Mouse (Mus musculus) layer of hippocampus, adult 9-11 months (tissue): Measurements from ENCODE around the gene Nrxn3.

ENCODE experiments used
- DNase-seq: peaks from one replicate; pipeline ENCODE4 v3.0.0; 2022

Nrxn3 gene

DNA sequence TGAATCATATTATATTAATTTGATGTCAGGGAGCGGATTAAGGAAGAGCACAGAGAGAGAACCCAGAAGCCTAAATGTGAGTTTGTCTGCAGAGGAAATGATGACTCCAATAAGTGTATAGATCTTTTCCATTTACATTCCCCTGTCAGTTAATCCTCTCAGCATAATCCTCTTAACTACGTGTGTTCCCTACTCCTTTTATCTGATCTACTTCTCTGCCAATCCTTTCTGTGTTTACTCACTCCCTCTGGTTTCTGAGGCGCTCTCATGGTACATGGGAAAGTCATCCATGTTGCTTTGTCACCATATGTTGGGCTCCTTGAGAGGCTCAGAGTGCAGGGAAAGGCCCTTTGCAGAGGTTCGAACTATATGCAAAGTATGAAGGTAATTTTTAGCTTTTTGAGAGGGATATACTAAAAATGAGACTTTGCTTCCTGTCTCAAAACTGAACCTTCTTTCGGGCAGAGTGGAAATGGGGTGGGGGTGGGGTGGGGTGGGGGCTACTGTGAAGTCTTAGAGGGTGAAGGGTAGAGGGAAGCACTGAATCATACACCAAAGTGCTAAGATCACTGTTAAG, 350.6 kb downstream of the Nrxn3 start:
- no peak for DNase-seq

DNA sequence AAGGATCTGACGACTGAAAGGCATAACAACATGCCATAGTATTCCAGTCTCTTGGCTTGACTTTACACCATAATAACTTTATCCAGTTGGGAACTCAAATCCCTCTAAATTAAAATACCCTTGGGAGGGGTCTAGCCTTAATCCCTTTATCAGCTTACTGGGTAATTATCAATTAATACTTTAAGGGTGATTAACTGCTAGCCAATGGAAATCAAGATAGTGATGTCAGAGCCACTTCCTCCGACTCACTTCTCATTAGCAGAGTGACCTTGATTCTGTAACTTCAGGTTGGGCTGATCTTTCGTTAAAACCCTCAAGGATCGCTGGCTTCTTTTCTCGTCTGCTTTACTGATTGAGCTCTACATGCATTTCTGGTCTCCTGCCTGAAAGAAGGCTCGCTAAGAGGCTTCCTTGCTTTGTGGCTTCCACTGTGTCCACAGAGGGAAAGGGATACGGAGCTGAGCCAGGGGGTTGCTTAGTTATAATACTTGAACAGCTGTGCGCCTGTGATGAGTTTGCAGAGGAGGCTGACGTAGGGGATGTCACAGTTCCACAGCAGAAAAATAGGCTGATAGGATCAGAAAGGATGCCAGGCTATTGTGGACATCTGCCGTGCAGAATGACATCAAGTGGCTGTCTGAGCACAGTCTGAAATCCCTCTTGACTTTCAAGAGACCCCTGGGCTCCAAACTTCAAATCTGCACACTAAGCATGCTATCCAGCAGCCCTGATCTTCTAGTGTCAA, 352.0 kb downstream of the Nrxn3 start:
- peak; percentile 51 for DNase-seq

- peak; percentile 54 for DNase-seq
Measured at GRCm38 (mm10) chr12:89093806-89094479, 371.3 kb downstream of the Nrxn3 start.

GRCm38 (mm10) chr12:89097561-89097960, 374.9 kb downstream of the Nrxn3 start:
- peak; percentile 59 for DNase-seq

DNA sequence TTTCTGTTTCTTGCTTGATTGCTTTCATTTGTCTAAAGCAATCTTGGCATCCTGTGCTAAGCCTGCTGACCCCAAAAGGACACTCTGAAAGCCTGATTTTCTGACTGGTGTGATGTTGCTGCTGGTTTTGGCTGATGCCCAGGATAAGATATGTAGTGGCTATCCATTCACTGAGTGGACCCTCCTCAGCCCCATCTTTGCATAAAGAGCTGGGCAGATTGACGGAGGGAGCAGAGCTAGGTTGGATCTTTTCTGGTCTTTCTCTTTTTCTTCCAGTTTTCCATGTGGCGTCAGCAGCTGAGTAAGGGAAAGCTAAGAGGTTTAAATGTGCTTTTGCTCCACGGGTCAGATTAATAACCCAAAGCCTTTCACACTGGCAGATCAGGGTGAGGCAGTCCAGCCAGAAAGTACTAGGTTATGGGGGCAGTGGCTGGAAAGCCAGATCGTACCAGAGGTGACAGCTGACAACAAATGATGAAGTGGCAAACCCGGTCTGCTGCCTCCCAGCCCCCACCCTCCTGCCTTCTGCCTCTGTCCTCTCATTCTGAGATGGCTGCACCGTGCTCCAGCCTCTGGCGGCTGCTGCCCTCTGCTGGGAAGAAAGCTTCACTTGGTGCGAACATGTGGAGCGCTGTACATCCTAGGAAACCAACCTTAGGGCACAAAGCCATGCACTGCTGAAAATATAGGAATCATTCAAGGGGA, 383.5 kb downstream of the Nrxn3 start:
- DNase-seq, result peak; percentile 81

- DNase-seq, result no peak
Measured at GRCm38 (mm10) chr12:89106881-89107584, 384.4 kb downstream of the Nrxn3 start.

DNA sequence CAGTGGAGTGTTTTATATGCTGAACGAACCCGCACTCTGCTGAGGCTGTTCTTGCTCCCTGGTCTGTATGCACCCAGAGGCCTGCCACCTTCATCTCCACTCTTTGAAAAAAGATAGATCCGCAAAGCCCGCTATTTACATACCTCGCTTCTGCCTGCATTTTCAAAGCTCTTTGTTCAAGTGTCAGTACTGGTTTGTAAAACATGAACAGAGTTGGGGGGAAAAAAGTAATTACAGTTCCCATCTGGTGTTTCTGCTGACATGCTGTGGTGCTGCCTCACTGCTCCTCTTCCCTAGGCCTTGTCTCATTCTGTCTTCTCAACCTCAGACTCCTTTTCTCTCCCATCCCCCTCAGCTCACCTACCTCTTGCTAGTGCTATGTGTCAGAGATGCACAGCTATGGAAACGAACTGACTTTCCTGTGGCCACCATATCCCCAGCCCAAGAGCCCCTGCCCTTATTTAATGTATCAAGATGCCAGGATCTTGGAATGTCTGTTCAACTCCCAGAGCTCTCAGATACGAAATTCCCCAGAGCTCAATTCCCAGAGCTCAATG, 387.2 kb downstream of the Nrxn3 start:
- DNase-seq, result no peak

GRCm38 (mm10) chr12:89128602-89129001, 405.9 kb downstream of the Nrxn3 start:
- no peak for DNase-seq

GRCm38 (mm10) chr12:89129139-89129907, 406.6 kb downstream of the Nrxn3 start:
- peak; percentile 75 for DNase-seq

DNA sequence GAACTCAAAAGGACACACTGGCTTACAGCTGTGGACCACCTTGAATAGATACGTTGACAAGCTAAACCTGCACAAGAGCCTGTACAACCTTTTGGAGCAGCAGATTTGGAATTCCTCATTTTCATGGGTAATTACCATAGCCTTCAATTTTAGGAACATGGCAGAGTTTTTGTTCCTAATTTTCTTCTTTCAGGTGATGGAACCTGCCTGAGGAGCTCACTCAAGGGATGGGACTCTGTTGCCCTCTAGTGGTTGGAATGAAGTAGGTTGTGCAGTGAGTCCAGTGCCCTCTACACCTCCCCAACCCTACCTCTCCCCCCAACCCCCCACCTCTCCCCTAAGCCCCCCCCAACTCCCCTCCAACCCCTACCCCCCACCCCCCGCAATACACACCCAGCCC, 411.7 kb downstream of the Nrxn3 start:
- DNase-seq, result no peak

- no peak for DNase-seq
Measured at GRCm38 (mm10) chr12:89134774-89135307, 412.2 kb downstream of the Nrxn3 start.

DNA sequence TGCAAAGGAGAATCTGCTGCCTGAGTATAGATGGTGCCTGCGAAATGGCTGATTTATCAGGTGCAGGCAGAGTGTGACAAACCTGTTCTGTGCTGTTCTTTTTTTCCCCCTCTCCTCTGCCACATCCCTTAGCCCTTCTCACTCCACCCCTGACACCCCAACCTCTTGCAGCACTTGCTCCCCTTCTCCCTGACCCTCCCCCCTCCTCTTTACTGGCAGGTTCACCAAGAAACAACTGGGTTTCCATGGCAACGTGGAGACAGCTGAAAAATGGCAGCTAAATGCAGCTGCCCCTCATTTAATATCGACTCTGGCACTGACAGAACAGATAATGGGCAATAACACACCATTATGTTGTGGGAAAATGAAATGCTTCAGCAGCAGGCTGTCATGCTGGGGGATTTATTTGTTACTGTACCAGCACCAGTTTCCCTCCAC, 426.3 kb downstream of the Nrxn3 start:
- DNase-seq, result peak; percentile 18

DNA sequence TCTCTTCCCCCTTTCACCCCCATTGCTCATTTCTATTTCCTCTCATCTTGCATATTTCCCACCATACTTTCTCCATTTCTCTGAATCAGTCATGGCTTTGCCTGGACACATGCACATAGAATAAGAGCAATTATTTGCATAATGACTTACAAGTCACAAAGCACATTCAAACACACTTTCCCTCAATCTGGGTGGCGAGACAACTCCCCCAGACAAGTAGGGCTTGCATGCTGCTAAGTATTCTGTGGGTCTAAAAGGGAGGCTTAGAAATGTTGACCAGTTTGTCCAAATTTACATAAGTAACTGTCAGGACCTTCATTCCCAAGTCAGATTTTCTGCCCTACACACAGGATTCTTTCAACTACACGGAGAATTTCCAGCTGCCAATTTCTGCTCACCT, 426.8 kb downstream of the Nrxn3 start:
- DNase-seq, result no peak

DNA sequence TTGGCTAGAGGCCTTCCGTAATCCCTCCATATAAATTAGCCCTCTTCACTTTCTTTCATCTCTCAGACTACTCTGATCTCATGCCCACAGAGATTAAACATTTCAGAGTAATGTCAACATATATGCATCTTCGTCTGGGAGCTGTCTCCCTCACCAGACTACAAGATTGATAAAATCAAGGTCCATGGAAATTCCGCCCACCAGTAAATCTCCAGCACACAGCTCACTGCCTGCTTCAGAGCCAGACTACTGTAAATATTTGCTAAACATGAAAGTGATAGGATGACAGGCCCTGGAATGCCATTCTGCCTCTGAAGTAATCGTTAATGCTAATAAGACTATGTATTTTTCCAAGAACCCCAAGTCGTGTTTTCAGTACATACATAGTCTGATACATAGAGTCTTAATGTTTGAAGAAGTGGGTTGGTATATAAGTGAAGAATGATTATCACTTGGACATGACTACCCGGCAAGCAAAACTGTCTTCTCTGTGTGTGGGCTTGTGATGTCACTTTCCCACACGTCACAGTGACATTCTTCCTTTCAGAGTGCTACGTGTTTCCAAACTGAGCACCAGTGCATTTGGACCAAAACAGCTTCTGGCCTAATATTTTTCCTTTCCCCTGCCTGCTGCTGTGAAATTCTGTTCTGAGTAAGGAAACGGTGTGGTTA, 433.5 kb downstream of the Nrxn3 start:
- DNase-seq, result no peak

DNA sequence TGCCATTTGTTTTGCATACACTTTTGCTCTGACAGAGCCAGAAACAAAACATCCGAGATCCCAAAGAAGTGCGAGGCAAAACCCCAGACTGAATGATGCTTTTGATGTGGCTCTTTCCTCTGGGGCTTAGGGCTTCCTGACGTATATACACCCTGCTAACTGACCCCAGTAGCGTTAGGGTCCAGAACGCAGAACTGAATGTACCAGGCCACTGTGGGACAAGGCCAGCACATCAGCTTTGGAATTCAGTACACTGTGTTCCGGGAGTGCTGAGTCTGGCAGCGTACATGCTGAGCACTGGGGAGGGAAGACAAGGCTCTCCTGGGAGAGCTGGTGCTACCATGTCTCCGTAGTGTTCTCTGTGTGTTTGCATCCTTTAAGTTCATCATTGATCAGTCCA, 436.7 kb downstream of the Nrxn3 start:
- no peak for DNase-seq

DNA sequence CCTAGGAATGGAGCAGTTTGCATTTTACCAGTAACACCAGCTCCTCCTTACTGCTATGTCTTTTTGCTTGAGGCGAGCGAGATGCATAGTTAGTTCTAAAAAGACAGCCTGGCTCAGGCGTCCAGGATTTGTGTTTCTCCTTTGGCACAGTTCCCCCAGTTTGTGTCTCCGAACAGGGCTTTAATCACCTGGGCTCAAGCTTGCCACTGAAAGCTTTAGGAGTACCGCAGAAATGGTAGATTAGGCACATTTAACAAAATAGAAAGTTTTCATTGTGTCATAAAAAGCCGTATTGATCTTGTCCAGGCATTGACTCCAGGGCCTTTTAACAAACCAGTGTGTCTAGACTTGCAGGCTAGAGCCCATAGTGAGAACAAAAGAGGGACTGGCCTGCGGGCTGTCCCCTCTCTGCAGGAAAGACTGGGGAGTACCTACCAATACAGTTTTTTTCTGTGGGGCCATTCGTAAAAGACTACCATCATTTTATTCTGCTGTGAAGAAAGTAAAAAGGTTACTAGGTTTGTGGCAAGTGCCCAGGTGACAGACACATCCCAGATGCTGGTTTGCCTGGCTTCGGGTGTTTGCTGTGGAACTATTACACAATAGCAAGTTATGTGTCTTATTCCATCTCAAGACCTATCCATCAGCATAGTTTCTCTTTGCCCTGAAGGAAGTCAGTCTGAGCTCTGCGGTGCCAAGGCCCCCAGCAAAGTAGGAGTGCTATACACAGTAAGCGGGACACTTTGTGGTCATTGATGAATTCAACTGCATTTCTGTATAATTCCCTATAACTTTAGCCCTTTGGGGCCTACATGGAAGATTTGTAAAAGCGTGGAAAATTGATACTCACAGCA, 451.9 kb downstream of the Nrxn3 start:
- DNase-seq, result no peak

DNA sequence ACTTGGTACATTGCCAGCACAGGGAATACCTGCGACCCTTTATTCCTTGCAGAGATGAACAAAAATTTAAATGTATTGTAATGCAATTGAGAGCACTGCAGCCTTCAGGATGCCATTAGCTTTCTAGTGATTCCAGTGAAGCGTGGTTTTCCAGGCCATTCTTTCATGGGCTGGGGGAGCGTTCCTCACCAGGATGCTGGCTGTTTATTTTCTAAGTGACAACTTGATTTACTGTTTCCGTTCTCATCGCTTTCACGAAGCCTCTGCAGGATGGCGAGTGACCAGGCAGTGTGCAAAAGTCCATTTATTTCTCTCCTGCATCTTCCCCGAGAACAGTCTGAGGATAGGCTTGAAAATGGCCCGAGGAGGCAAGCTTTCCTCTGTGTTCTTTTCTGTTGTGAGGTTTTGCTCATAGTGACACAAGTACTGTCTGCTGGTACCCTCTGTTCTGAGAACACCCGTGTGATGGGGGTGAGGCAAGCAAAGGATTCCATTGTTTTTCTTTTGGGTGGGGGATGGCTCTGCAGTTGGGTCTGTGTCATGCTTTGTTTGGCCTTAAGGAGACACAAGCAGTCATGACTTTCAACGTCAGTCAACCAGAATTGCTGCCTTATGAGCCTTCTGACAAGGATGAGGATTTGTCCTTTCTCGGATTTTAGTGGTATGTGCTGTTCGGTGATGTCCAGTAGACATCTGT, 457.4 kb downstream of the Nrxn3 start:
- DNase-seq, result no peak

DNA sequence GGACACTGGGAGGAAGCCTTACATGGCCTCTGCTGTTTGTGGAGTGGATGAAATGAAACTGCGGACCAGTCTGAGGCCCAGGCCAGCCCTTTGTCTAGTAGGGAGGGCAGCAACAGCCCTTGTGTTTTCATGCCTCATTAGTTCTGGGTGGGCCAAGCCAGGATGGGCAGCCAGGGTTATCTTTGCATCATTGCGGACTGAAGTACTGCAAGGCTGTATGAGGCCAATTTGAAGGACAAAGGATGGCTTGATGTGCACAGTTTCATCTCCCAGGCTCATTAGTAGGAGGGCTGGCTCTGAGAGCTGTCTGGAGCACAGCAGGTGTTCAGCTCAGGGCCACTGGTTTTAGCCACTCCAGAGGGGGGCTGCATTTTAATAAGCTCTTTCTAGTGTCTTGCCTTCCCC, 458.5 kb downstream of the Nrxn3 start:
- no peak for DNase-seq
